Mouse (Mus musculus) stomach, embryonic 16.5 days (tissue): ENCODE results near the gene Trim16. TPM values are rescaled to one million over a fixed set of nuclear protein-coding genes. Genes with fewer than 3 reads are reported as not detected.

Experiments used
- ATAC-seq: fragments of 200-750 bp; cut with Nextera tagmentation; 2 replicates; pipeline ENCODE4 v1.8.0; 2017; ENCODE audit warnings: moderate number of reproducible peaks, moderate TSS enrichment; ENCODE audit not compliant: insufficient read depth, low FRiP score
- H3K27ac ChIP-seq: fragments of 300-500 bp; sonication (generic); 2 replicates; pipeline ENCODE4 v1.5.1; 2014; ENCODE audit warnings: low read length
- H3K27me3 ChIP-seq: fragments of 300-500 bp; sonication (generic); 2 replicates; pipeline ENCODE4 v1.6.1; 2014; ENCODE audit warnings: low read length, control low read depth, mixed read lengths; ENCODE audit not compliant: control insufficient read depth, insufficient read depth
- H3K36me3 ChIP-seq: fragments of 300-500 bp; sonication (generic); 2 replicates; pipeline ENCODE4 v1.6.1; 2014; ENCODE audit warnings: low read length; ENCODE audit not compliant: control insufficient read depth, insufficient read depth
- H3K4me1 ChIP-seq: fragments of 300-500 bp; sonication (generic); 2 replicates; pipeline ENCODE4 v1.6.1; 2014; ENCODE audit warnings: low read length, control low read depth, mixed read lengths; ENCODE audit not compliant: control insufficient read depth, insufficient read depth
- H3K4me2 ChIP-seq: fragments of 300-500 bp; sonication (generic); 2 replicates; pipeline ENCODE4 v1.6.1; 2014; ENCODE audit warnings: low read depth, low read length, mixed read lengths
- H3K4me3 ChIP-seq: fragments of 300-500 bp; sonication (generic); replicated peaks from 2 replicates; pipeline ENCODE4 v1.5.1; 2014; ENCODE audit warnings: mild to moderate bottlenecking, low read length
- H3K9ac ChIP-seq: fragments of 300-500 bp; sonication (generic); 2 replicates; pipeline ENCODE4 v1.6.1; 2014; ENCODE audit warnings: low read length
- H3K9me3 ChIP-seq: fragments of 300-500 bp; sonication (generic); replicated peaks from 2 replicates; pipeline ENCODE4 v1.6.1; 2016; ENCODE audit warnings: low read length, control low read depth; ENCODE audit not compliant: control insufficient read depth
- WGBS: fragments of 180-500 bp; shearing (Covaris S2); extraction: QIAGEN DNeasy Blood & Tissue Kit; methylation state at CpG from one replicate; pipeline ENCODE4 v1.1.7; 2014; 5-methylcytosine and 5-hydroxymethylcytosine counted together
- polyA plus RNA-seq: library from polyadenylated mRNA; unstranded; fragments of >200 nt; fragmentation: Nextera tagmentation; extraction: Ambion mirVana; gene quantifications from 2 replicates; pipeline ENCODE4 v1.2.1, GENCODE M21; 2015

The Trim16 gene
- polyA plus RNA-seq, 1 experiment from 2014 or later, result 21.7 TPM

- H3K36me3 ChIP-seq, result no peaks in the 10 kb centered on the region
- H3K4me2 ChIP-seq, result peak within 1 kb of the TSS; percentile 37
- peak within 1 kb of the TSS; percentile 41; the same call in 1 of the 2 replicates for H3K9ac ChIP-seq
- peak within 1 kb of the TSS; percentile 18 for H3K4me3 ChIP-seq
- no peak for ATAC-seq
- H3K27ac ChIP-seq, result peak within 1 kb of the TSS; percentile 48; the same call in 1 of the 2 replicates
- no peaks in the 10 kb centered on the region for H3K9me3 ChIP-seq
- peaks cover 3% of the 10 kb centered on the region; the same call in 1 of the 2 replicates for H3K4me1 ChIP-seq
- WGBS, result 27% methylated on average over 12 of the region's 12 CpGs
- H3K27me3 ChIP-seq, result no peaks in the 10 kb centered on the region
Observed at GRCm38 (mm10) chr11:62846961-62847654, 27.1 kb downstream of the Trim16 start, which contains the start of gene Fbxw10. TSS of gene Fbxw10 (plus strand) at chr11:62847069.

GRCm38 (mm10) chr11:62847655-62848191 is 27.7 kb downstream of the Trim16 start:
- H3K9me3 ChIP-seq, result no peaks in the 10 kb centered on the region
- 53% methylated on average over 4 of the region's 4 CpGs for WGBS
- H3K4me3 ChIP-seq, result no peak overlapping the region
- peak overlapping the region; percentile 37 for H3K4me2 ChIP-seq
- no peak for ATAC-seq
- no peaks in the 10 kb centered on the region for H3K27me3 ChIP-seq
- peak overlapping the region; percentile 48; the same call in 1 of the 2 replicates for H3K27ac ChIP-seq
- peaks cover 3% of the 10 kb centered on the region; the same call in 1 of the 2 replicates for H3K4me1 ChIP-seq
- no peak overlapping the region for H3K9ac ChIP-seq
- no peaks in the 10 kb centered on the region for H3K36me3 ChIP-seq

- Histone ChIP-seq H3K9me3 (no peaks in the 10 kb centered on the region), H3K4me3 (no peak overlapping the region), H3K27me3 (no peaks in the 10 kb centered on the region), H3K27ac (no peak overlapping the region), H3K36me3 (no peaks in the 10 kb centered on the region), H3K9ac (no peak overlapping the region), H3K4me2 (no peak overlapping the region), H3K4me1 (peaks cover 3% of the 10 kb centered on the region; the same call in 1 of the 2 replicates)
- no peak for ATAC-seq
- WGBS, result 47% methylated on average over 2 of the region's 2 CpGs
Observed at GRCm38 (mm10) chr11:62848301-62848700, 28.3 kb downstream of the Trim16 start.

- Histone ChIP-seq H3K4me1 (peaks cover 3% of the 10 kb centered on the region; the same call in 1 of the 2 replicates), H3K27me3 (no peaks in the 10 kb centered on the region), H3K9ac (no peak overlapping the region), H3K4me3 (no peak overlapping the region), H3K36me3 (no peaks in the 10 kb centered on the region), H3K27ac (no peak overlapping the region), H3K4me2 (no peak overlapping the region), H3K9me3 (no peaks in the 10 kb centered on the region)
- 85% methylated on average over 1 of the region's 1 CpGs for WGBS
- no peak for ATAC-seq
Observed at GRCm38 (mm10) chr11:62851199-62851598, 31.2 kb downstream of the Trim16 start.

- no peak overlapping the region for H3K27ac ChIP-seq
- no peak overlapping the region for H3K4me2 ChIP-seq
- H3K27me3 ChIP-seq, result no peaks in the 10 kb centered on the region
- WGBS, result 81% methylated on average over 6 of the region's 6 CpGs
- no peaks in the 10 kb centered on the region for H3K4me1 ChIP-seq
- no peak for ATAC-seq
- H3K4me3 ChIP-seq, result no peak overlapping the region
- no peaks in the 10 kb centered on the region for H3K9me3 ChIP-seq
- H3K36me3 ChIP-seq, result no peaks in the 10 kb centered on the region
- no peak overlapping the region for H3K9ac ChIP-seq
Observed at GRCm38 (mm10) chr11:62853334-62853733, 33.3 kb downstream of the Trim16 start.

GRCm38 (mm10) chr11:62865562-62865961 is 45.5 kb downstream of the Trim16 start:
- H3K4me1 ChIP-seq, result no peaks in the 10 kb centered on the region
- H3K9me3 ChIP-seq, result no peaks in the 10 kb centered on the region
- no peak overlapping the region for H3K4me3 ChIP-seq
- ATAC-seq, result no peak
- no peak overlapping the region for H3K4me2 ChIP-seq
- no peaks in the 10 kb centered on the region for H3K36me3 ChIP-seq
- H3K27ac ChIP-seq, result no peak overlapping the region
- no peaks in the 10 kb centered on the region for H3K27me3 ChIP-seq
- 78% methylated on average over 4 of the region's 4 CpGs for WGBS
- H3K9ac ChIP-seq, result no peak overlapping the region

- Histone ChIP-seq H3K4me3 (no peak overlapping the region), H3K4me1 (no peaks in the 10 kb centered on the region), H3K4me2 (no peak overlapping the region), H3K9me3 (no peaks in the 10 kb centered on the region), H3K27me3 (no peaks in the 10 kb centered on the region), H3K9ac (no peak overlapping the region), H3K27ac (no peak overlapping the region), H3K36me3 (no peaks in the 10 kb centered on the region)
- 80% methylated on average over 7 of the region's 7 CpGs for WGBS
- no peak for ATAC-seq
Observed at GRCm38 (mm10) chr11:62866685-62867084, 46.7 kb downstream of the Trim16 start.

- Histone ChIP-seq H3K36me3 (no peaks in the 10 kb centered on the region), H3K4me3 (no peak overlapping the region), H3K9me3 (no peaks in the 10 kb centered on the region), H3K27me3 (no peaks in the 10 kb centered on the region), H3K27ac (no peak overlapping the region), H3K4me1 (no peaks in the 10 kb centered on the region), H3K9ac (no peak overlapping the region), H3K4me2 (no peak overlapping the region)
- WGBS, result 63% methylated on average over 5 of the region's 5 CpGs
- ATAC-seq, result no peak
Observed at GRCm38 (mm10) chr11:62869201-62869600, 49.2 kb downstream of the Trim16 start.

- Histone ChIP-seq H3K4me3 (no peak overlapping the region), H3K9ac (no peak overlapping the region), H3K9me3 (no peaks in the 10 kb centered on the region), H3K27ac (no peak overlapping the region), H3K4me1 (no peaks in the 10 kb centered on the region), H3K27me3 (no peaks in the 10 kb centered on the region), H3K36me3 (no peaks in the 10 kb centered on the region), H3K4me2 (no peak overlapping the region)
- 76% methylated on average over 8 of the region's 8 CpGs for WGBS
- ATAC-seq, result no peak
Observed at GRCm38 (mm10) chr11:62869715-62870371, 49.8 kb downstream of the Trim16 start.
